Mouse (Mus musculus): Measurements from ENCODE around the gene Tnpo1. TPM values are rescaled to one million over a fixed set of nuclear protein-coding genes. Genes with fewer than 3 reads are reported as not detected.
A peak's percentile ranks its signal among the peaks of the same experiment; 100 is the strongest.

Tnpo1 gene
- 31.0 and 31.3 TPM in 2 replicates for polyA plus RNA-seq (2012; rRNA removed)

DNA sequence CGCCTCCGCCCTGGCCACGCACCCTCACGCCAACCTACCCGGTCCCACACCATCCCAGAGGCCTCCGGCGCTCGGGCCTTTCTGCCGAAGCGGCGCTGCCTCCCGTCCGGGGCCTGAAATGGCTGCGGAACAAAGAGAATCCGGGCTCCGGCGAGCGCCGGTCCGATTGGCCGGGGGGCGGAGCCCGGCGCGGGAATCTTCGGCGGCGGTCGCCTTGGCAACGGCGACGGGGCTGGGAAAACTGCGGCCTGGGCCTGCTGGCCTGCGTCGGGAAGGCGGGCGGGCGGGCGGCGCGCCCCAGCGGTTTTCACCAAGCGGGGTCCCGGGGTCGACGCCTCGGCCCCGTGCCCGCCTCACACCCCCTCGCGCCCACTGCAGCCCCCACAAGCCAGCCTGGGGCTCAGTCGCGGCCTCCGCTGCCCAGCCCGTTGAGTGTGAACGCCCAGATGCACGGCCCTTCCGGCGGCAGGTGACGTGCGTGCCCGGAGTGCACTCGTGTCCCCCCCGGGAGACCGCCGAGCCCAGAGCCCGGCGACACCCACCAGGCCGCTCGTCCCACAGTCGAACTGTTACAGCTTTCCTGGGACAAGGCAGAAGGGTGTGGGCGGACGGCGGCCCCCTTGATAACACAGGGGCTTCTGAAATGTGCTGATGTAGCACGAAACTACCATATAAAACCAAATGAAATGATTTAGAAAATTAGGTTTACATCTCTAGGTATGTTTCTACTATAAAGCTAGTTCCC is at the start of gene Tnpo1:
Gene Tnpo1 (minus strand): TSS at position 172 of the 745 bp plus-strand sequence.
- DNase-seq (ENCODE audit: low spot score): peak; percentile 90

DNA sequence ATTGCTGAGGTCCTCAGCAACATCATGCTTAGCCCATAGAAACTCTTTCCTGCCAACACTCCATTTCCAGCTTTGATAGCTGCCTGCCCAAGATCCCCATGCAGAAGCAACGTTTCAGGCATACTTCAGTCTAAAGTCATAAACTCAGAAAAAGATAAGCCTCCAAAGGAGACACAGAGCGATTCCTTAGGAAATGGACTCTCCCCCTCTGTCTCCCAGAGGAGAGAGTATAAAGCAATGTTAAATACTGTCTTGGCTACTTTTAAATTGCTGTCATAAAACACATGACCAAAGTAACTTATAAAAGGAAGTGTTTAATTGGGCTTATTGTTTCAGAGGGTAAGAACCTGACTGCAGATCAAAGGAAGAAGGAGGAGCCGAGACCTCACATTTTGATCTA is 45.9 kb upstream of the Tnpo1 start:
- DNase-seq (ENCODE audit: low spot score): no peak

GRCm38 (mm10) chr13:98971641-98972040 is 45.5 kb upstream of the Tnpo1 start:
- no peak for DNase-seq (ENCODE audit: low spot score)

- no peak for DNase-seq (ENCODE audit: low spot score)
These were observed 42.3 kb upstream of the Tnpo1 start for GRCm38 (mm10) chr13:98968517-98968916.

GRCm38 (mm10) chr13:98967942-98968341 is 41.8 kb upstream of the Tnpo1 start:
- DNase-seq (ENCODE audit: low spot score): no peak

GRCm38 (mm10) chr13:98966583-98966982 is 40.4 kb upstream of the Tnpo1 start:
- no peak for DNase-seq (ENCODE audit: low spot score)

- DNase-seq (ENCODE audit: low spot score): no peak
These were observed 37.4 kb upstream of the Tnpo1 start for GRCm38 (mm10) chr13:98963612-98964011.

- DNase-seq (ENCODE audit: low spot score): no peak
These were observed 32.0 kb upstream of the Tnpo1 start for GRCm38 (mm10) chr13:98958177-98958576.

GRCm38 (mm10) chr13:98956209-98956608 is 30.0 kb upstream of the Tnpo1 start:
- DNase-seq (ENCODE audit: low spot score): no peak

DNA sequence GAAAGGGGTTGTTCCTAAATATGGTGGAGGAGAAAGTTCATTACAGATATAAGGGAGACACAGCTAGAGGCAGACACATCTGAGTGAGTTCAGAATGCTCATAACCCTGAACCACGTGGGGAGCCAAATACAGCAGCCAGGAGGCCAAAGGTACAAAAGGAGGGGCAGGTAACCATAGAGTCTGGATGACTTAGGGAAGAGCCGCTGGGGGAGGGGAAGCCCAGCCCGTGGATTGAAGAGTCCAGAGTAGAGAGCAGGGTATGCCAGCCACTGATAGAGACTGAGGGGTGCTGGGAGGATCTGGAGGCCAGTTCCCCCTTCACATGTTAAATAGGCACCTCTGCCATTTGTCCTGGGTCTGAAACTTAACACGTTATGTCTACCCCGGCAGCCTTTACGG is 29.5 kb upstream of the Tnpo1 start:
- no peak for DNase-seq (ENCODE audit: low spot score)

GRCm38 (mm10) chr13:98955226-98955625 is 29.0 kb upstream of the Tnpo1 start:
- no peak for DNase-seq (ENCODE audit: low spot score)

- DNase-seq (ENCODE audit: low spot score): no peak
These were observed 27.6 kb upstream of the Tnpo1 start for GRCm38 (mm10) chr13:98953830-98954229.

GRCm38 (mm10) chr13:98951951-98952350 is 25.8 kb upstream of the Tnpo1 start:
- no peak for DNase-seq (ENCODE audit: low spot score)

GRCm38 (mm10) chr13:98948146-98948545 is 22.0 kb upstream of the Tnpo1 start:
- DNase-seq (ENCODE audit: low spot score): no peak

DNA sequence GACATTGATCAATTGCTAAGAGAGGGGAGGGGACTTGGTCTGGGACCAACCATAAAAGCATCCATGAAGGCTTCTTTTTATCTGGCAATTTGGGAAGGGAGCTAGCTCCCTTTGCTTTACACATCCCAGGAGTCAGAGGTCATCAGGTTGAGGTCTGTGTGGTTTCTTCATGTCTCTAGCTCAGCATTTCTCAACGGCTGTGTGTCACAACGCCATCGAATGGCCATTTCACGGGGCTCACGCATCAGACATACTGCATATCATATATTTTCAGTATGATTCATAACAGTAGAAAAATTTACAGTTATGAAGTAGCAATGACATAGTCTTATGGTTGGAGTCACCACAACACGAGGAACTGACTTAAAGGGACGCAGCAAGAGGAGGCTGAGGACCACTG is 20.2 kb upstream of the Tnpo1 start:
- DNase-seq (ENCODE audit: low spot score): no peak

- no peak for DNase-seq (ENCODE audit: low spot score)
These were observed 19.7 kb upstream of the Tnpo1 start for GRCm38 (mm10) chr13:98945908-98946307.

- no peak for DNase-seq (ENCODE audit: low spot score)
These were observed 19.2 kb upstream of the Tnpo1 start for GRCm38 (mm10) chr13:98945381-98945780.

- DNase-seq (ENCODE audit: low spot score): no peak
These were observed 18.5 kb upstream of the Tnpo1 start for GRCm38 (mm10) chr13:98944620-98945081.

DNA sequence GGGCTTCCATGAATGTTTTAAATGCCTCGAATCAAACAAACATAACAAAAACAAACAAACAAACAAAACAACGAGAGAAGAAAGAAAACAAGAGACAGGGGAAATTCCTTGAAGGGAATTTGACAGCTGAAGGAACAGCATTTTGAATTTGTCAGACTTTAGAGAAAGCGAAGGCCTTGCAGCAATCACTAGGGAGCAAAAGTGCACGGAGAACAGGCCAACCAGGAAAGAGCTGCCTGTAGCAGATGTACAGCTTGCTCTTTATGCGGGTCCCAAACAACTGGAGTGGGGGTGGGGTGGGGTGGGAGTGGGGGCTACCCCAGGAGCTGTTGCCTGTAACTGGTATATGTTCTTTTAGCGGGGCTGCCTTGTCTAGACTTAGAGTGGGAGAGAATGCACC is 16.2 kb upstream of the Tnpo1 start:
- DNase-seq (ENCODE audit: low spot score): no peak

DNA sequence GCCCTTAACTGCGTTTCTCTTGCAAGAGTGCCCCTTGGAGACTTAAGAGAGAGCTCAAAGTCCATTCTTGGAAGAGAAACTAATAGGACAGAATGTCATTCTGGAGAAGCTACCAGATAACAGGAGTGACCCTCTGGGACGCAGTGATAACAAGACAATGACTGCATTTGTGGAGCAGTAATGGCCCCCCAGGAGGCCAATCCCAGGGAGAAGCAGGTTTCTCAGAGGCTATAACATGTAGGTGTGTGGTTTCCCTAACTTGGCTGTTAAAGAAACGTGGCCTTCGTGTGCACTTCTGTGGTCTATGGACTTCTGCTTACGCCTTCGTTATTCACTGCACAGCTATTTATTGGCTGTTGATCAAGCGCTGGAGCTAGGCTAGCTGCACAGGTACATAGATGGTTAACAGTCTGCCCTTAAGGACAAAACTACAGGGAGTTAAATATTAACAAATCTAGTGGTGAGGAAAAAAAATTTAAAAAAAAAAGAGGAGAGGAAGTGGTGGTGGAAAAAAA is 15.7 kb upstream of the Tnpo1 start:
- no peak for DNase-seq (ENCODE audit: low spot score)

DNA sequence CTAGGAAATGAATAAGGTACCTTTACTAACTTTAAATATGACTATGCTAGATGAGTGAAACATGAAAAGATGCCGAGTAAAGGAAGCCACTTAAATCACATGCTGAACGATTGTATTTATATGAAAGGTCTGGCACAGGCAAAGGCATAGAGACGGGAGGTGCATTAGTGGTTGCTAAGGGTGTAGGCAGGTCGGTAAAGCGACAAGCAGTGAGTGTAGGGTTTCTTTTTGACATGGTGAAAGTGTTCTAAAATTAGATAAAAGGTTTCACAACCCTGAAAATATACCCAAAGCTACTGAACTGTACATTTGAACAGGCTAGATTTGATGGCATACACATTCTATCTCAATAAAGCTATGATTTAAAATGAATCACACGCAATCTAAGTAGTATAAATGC is 10.9 kb upstream of the Tnpo1 start:
- DNase-seq (ENCODE audit: low spot score): no peak

GRCm38 (mm10) chr13:98928908-98929307 is 2.7 kb upstream of the Tnpo1 start:
- no peak for DNase-seq (ENCODE audit: low spot score)

- no peak for DNase-seq (ENCODE audit: low spot score)
These were observed 716 bp upstream of the Tnpo1 start for GRCm38 (mm10) chr13:98926958-98927242.

All from urinary bladder, adult 2 months (tissue).